Mouse (Mus musculus): ENCODE measurements around the gene Defb47. TPM values are rescaled to one million over a fixed set of nuclear protein-coding genes. Genes with fewer than 3 reads are reported as not detected.
A peak's percentile ranks its signal among the peaks of the same experiment; 100 is the strongest.

The Defb47 gene
- not detected for total RNA-seq (2021)

DNA sequence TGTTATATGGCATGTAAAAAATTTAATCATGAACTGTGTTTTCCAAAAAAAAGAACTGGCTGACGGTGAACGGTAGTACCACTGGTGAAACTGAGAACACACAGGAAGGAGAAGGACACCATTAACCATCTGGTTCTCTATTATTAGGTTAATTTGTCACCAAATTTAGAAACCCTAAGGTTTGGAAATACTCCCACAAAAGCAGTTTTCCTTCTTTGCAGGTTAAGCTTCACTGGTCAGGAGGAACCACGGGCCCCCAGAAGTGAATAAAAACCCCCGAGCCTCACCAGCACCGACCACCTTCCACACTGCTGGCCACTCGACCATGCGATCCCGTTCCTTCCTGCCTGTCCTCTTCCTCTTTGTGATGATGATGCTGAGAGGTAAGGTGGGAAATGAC lies at the start of gene Defb47:
Gene Defb47 (plus strand): TSS at position 301 of the 400 bp plus-strand sequence.
- intact Hi-C loops (cut with DNase I), result no loop called here
- DNase-seq (ENCODE audit: low spot score in 2 of 2), result no peak

DNA sequence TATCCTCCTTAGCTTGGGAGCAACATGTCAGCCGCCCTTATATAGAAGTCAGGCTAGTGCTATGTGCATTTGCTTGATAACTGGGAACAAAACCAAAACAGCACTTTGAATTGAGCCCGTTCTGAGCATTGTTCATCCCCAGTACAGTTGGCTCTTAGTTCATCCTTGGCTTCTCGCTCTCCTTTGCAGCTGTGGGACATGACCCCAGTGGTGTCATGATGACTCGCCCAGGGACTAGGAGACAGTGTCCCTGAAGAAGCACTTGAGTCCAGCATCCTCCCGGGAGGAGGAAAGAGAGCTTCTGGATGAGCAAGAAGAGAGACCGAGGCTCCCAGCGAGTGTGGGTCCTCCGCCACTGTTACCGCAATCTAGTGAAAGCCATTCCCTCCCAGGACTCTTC lies 41.8 kb upstream of the Defb47 start:
- DNase-seq (ENCODE audit: low spot score in 2 of 2), result no peak
- intact Hi-C loops (cut with DNase I), result no loop called here

DNA sequence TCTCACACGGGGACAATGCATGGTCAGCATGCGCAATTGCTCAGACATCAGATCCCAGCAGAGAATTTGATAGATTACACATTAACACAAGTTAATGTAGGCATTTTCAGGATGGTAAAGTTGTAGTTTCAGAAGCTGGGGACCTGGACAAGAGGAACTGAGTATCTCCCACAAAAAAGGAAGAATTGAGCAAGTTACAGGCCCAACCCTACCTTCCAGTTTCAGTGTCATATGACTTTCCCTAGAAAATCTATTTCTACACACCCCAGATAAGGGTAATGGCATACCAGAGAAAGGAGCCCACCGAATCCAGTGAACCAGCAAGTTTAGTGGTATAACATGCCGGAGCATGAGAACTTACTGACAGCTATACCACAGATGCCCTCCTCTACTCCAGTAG lies 34.2 kb upstream of the Defb47 start:
- no peak for DNase-seq (ENCODE audit: low spot score in 2 of 2)
- intact Hi-C loops (cut with DNase I), result no loop called here

DNA sequence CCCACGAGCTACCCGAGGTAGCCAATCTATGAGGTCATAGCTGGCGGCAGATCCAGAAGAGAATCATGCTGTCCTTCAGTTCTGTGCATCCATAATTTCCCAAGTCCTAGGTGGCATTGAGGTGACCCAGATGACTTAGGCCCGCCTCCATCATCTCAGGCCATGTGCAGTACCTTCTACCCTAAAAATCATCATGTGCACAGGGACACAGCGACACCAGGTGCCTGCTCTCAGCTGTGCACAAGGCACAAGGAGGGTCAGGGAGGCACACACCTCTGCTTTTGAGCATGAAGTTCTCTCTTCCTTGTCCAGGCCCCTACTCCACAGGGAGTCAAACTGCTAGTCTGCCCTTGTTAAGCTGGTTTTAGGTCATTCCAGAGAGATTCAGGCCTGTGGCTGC lies 32.5 kb upstream of the Defb47 start:
- intact Hi-C loops (cut with DNase I), result no loop called here
- DNase-seq (ENCODE audit: low spot score in 2 of 2), result no peak

DNA sequence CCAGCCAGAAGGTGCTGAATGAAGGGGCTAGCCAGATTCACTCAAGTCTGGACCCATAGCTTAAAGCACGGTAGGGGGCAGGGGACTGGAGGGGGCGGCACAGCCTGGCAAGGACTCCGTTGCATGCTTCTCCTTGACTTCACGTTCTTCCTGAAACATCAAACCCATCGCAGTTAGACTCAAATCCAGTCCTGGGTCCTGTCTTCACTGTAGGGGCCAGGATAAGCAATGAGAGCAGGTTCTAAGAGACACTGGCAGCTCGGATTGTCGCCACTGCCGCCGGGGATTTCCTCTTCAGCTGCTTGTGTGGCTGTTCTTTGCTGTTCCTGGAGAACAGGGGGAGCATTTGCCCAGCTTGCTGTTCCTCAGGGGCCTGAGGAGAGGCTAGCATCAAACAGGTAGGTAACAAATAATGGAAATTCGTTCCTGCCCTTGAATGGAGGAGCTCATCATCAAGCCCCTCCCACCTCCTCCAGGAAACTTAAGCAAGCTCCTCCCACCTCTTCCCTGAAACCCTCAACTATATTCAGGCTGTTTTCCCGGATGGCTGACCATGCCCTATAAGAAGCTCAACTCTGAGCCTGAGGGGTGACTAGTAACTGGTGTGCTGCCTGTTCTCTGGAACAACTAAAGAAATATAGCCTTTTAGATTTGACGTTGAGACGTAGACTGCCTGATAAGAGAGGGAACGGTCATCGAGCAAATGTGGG lies 31.9 kb upstream of the Defb47 start:
- DNase-seq (ENCODE audit: low spot score in 2 of 2), result no peak
- intact Hi-C loops (cut with DNase I), result no loop called here

DNA sequence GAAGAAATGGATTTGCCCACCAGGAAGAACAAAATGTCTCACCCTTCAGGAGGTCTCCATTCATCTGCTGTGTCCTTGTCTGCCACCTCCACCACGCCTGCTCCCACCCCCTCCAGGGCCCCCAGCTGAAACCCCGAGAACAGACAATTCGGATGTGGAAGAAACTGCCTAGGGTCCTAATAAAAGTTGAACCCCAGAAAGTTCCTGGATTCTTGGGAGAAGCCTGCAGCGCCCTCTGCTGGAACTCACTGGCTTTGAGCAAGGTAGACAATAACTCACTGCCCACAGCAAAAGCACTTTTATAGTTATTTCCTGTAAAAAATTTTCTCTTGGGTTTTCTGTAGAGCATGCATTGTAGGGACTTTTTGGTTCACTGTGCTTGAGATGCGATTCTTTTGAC lies 22.8 kb upstream of the Defb47 start:
- intact Hi-C loops (cut with DNase I), result no loop called here
- peak; percentile 33 to 49 for DNase-seq (ENCODE audit: low spot score in 2 of 2)

DNA sequence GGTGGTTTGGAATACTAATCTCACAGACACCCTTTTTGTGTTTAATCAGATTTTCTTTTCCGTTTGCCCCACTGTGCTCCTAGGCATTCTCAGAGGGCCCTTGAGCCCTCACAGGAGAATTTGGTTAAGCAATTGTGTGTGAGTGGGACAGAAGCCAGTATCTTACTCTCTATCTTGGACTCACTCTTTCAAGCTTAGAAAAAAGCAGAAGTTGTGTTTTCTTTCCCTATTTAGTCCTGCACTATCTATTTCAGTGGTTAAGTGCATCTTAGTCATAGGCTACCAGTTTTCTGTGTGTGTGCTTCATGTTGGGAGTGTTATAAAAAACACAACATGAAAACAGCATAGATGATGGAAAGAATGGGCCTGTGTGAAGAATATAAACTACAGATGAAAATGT lies 18.1 kb upstream of the Defb47 start:
- intact Hi-C loops (cut with DNase I), result no loop called here

DNA sequence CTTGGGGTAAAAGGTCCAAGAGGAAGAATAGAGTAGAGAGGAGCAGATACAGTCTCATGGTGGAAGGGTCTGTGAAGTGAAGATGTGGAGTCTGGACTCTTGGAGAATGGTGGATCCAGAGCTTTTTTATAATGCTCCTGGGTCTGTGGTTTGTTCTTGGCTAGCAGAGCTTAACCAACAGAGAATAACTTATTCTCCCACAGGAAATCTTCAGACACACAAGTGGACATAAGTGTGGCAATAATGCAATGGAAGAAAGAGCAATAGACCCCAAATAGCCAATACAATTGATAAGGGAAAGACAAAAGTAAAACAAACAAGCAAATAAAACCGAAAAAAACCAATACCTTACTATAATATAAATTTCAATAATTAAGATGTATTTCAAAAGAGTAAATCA lies 13.5 kb upstream of the Defb47 start, which contains the start of gene Defb48:
Gene Defb48 (minus strand): TSS at position 101 of the 400 bp plus-strand sequence.
- DNase-seq (ENCODE audit: low spot score in 2 of 2), result no peak
- intact Hi-C loops (cut with DNase I), result no loop called here

More for the DNA sequence above, 18.1 kb upstream of the Defb47 start:
- no peak for DNase-seq (ENCODE audit: low spot score in 2 of 2)

DNA sequence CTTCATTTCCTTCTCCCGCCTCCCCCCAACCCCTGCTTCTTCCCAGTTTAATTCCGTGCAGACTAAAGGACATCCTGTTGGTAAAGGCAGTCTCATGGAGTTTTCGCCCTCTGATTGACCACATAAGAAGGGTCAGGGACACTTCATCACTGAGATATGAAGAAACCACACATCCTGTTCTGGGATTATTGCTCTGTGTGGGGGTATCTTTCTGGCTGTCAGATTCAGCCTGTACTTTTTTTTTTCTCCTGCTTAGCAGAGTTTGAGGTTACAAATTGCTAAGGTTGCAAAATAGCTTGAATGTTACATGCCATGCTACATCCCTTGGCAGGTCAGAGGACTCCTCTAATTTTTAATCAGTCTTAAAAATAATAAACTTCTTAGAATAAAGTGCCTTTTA lies 6.6 kb upstream of the Defb47 start:
- no peak for DNase-seq (ENCODE audit: low spot score in 2 of 2)
- intact Hi-C loops (cut with DNase I), result no loop called here

DNA sequence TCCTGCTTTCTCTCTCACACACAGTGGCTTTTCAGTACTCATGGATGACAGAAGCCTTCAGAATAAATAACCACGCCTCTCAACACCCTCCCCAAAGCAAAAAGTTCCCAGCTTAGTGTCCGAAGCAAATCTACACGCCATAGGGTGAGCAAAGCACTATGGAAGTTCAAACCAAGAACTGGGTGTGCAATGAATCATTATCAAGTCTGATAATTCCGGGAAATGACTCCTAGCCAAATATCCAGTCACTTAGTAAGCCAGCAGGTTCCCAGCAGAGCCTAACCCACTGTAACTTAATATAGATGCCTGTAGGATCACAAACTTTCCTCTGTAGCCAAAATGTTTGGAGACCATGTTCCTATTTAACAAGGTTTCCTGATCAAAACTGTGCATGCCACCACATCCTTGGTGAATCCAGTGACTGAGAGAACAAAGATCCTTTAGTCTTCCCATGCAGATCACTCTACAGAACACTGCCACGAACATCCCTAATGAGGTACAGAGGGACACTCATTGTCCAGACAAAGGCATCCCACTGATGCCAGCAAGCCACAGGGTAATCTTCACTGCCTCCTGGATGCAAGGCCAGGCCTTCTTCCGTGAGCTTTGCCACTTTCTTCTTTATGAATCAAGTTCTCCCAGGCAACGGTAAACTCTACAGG lies 5.9 kb upstream of the Defb47 start:
- no peak for DNase-seq (ENCODE audit: low spot score in 2 of 2)
- intact Hi-C loops (cut with DNase I), result no loop called here

DNA sequence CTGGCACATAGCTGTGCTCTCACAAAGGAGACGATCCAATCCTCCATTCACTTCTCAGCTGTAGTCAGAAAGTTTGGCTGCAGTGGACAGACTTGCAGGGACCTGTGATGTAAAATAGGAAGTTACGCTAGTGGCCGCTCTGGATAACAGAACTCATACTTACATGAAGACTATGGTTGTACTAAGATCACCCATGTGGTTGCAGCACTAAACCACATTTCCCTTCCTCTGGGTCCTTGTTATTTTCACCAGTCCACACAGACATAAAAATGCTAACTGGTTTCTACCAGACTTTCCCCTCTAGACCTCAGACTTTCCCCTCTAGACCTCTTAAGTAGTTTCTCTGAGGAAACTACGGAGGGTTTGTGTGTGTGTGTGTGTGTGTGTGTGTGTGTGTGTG lies 1.1 kb downstream of the Defb47 start:
- intact Hi-C loops (cut with DNase I), result no loop called here
- DNase-seq (ENCODE audit: low spot score in 2 of 2), result no peak

DNA sequence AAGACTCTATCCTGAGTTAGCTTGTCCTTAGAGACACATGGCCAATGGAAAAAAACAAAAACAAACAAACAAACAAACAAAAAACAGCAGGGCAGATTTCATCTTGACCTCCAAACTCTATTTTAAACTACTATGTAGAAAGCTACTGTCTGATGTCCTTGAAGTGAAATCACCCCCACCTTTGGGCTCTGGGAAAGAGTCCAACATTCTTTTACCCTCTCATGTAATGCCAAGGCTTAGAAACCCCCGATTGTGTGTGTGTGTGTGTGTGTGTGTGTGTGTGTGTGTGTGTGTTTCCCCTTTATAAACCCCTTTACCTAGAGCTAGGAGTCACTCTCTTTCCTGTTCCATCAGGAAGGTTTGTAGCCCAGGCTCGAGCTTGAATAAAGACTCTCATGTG lies 4.7 kb downstream of the Defb47 start:
- intact Hi-C loops (cut with DNase I), result no loop called here
- DNase-seq (ENCODE audit: low spot score in 2 of 2), result no peak

DNA sequence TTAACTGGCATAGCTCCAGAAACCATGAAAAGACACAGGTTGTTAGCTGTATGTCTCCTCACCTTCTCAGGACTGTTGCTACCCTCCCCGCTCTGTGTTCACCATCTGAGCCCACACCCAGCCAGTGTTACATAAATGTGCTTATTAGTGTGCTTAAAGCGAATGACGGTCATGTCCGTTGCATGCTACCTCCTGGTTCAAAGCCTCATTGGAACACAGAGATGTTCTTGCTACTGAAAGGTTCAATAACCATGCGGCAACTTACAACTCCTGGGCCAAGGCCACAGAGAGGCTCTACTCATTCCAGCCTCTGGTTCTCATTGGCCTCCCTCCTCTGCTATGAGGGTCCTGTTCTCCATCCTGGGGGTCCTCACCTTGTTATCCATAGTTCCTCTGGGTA lies 13.6 kb downstream of the Defb47 start, which contains the start of gene Defb43:
Gene Defb43 (plus strand): TSS at position 301 of the 400 bp plus-strand sequence.
- no peak for DNase-seq (ENCODE audit: low spot score in 2 of 2)
- intact Hi-C loops (cut with DNase I), result no loop called here

DNA sequence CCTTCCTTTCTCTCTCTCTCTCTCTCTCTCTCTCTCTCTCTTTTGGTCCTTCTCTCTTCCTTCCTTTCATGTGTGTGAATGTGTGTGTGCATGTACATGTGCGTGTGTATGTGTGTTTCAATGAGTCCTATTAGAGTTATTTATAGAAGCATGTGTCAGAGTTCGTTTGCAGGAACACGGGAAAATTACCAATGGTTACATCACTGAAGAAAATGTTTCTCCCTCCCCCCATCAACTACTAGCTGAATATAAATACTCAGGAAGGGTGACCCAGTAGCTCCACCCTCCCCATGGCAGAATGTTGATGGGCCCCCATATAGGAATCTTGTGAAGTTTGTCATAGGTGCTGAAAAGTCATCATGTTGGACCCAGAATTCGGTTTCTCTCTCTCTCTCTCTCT lies 15.2 kb downstream of the Defb47 start:
- intact Hi-C loops (cut with DNase I), result no loop called here
- DNase-seq (ENCODE audit: low spot score in 2 of 2), result no peak

DNA sequence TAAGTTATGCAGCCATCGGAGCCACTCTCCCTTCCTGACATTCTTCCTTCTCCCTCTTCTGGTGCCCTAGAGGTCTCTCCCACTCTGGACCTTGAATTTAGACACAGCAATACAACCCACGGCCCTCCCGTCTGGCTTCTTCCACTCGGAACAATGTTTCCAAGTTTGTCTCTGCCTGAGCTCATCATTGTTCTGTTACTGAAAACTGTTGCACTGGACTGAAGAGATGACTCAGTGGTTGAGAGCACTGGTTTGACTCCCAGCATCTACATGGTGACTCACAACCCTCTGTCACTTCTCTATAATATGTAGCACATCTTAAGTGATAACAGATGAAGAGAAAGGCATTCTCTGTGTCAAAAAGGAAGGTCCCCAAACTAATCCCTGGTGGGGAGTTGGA lies 16.8 kb downstream of the Defb47 start:
- DNase-seq (ENCODE audit: low spot score in 2 of 2), result no peak
- intact Hi-C loops (cut with DNase I), result no loop called here

DNA sequence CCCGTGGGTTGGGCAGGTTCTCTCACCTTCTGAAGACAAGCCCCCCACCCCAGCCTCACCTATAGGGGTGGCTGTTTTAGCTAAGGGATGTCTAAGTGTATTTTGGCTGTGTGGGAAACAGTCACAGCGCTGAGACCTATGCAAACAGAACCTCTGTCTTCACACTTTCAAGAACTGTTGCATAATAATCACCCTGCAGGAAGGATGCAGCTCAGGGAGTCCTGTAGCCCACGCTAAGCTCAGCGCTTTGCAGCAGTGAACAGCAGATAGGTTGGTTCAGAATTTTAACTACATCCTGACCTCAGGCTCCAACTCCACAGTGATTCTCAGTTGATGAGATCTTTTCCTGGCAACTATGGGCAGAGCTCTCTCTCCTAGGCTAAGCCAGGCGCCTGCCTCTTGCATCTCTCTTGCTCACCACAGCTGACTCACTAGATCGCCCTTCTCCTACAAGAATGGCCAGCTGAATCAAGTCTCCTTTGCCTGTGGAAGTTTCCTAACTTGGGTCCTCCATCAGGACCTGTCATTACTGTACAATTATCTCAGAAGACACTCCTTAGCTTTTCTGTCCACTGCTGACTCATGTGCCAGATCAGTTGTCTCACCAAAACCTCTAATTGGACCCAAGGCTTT lies 22.8 kb downstream of the Defb47 start:
- intact Hi-C loops (cut with DNase I), result no loop called here
- DNase-seq (ENCODE audit: low spot score in 2 of 2), result peak; percentile 14 to 17

DNA sequence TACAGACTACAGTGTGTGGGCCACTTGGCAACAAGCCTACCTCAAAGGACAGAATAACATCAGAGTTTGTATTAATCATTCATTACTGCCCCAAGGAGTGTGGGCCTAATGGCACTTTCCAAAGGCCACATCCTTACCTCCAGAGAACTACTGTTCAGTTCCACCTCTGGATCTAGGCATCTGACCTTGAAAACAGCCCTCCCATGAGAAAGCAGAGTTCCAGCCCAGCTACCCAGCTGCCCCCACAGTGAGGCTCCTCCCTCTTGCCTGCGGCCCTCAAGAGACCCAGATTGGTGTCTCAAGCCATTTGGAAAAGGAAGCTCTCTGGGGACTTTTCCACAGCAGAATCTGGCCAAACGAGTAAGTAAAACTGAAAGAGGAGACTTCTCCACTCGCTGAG lies 48.8 kb downstream of the Defb47 start, which contains the start of gene Defb42:
Gene Defb42 (plus strand): TSS at position 301 of the 400 bp plus-strand sequence.
- intact Hi-C loops (cut with DNase I), result no loop called here
- DNase-seq (ENCODE audit: low spot score in 2 of 2), result no peak

DNA sequence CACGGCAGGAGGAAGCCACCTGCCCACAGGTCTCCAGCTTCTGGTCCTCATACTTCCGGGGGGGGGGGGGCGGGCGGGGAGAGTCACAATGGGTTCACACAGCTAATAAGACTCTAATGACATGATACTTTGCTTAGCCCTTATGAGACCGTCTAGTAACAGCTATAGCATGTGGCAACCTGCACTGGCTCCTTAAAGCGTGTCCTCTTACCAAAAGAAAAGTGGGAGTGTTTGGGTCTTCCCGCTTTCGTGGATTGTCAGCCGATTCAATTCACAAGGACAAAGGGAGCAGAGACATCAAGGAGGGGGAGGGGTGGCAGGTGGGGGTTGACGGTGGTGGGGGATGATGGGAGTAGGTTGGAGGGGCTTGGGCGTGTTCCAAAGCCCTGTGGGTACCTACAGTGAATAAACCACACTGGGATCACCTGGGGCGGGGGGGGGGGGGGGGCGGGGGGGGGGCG lies 52.1 kb downstream of the Defb47 start, which contains the start of gene Defb30:
Gene Defb30 (minus strand): TSS at position 51 of the 461 bp plus-strand sequence.
- DNase-seq (ENCODE audit: low spot score in 2 of 2), result no peak
- intact Hi-C loops (cut with DNase I), result no loop called here
